Mouse (Mus musculus) neural tube, embryonic 15.5 days (tissue): ENCODE results near the gene Pdcd4. TPM values are rescaled to one million over a fixed set of nuclear protein-coding genes. Genes with fewer than 3 reads are reported as not detected.
A peak's percentile ranks its signal among the peaks of the same experiment; 100 is the strongest.

Experiments
- ATAC-seq: fragments of 200-750 bp; cut with Nextera tagmentation; 2 replicates; pipeline ENCODE4 v1.8.0; 2017; ENCODE audit warnings: mild to moderate bottlenecking, moderate TSS enrichment, moderate library complexity; ENCODE audit not compliant: low FRiP score
- H3K27ac ChIP-seq: fragments of 300-500 bp; sonication (generic); replicated peaks from 2 replicates; pipeline ENCODE4 v1.5.1; 2015; ENCODE audit warnings: mild to moderate bottlenecking, inconsistent platforms
- H3K27me3 ChIP-seq: fragments of 300-500 bp; sonication (generic); replicated peaks from 2 replicates; pipeline ENCODE4 v1.6.1; 2015; ENCODE audit warnings: inconsistent platforms
- H3K36me3 ChIP-seq: fragments of 300-500 bp; sonication (generic); 2 replicates; pipeline ENCODE4 v1.6.1; 2015; ENCODE audit warnings: inconsistent platforms
- H3K4me1 ChIP-seq: fragments of 300-500 bp; sonication (generic); 2 replicates; pipeline ENCODE4 v1.6.1; 2015; ENCODE audit warnings: inconsistent platforms
- H3K4me2 ChIP-seq: fragments of 300-500 bp; sonication (generic); 2 replicates; pipeline ENCODE4 v1.6.1; 2015; ENCODE audit warnings: inconsistent platforms, mild to moderate bottlenecking, moderate library complexity
- H3K4me3 ChIP-seq: fragments of 300-500 bp; sonication (generic); replicated peaks from 2 replicates; pipeline ENCODE4 v1.5.1; 2015; ENCODE audit warnings: mild to moderate bottlenecking, inconsistent platforms
- H3K9ac ChIP-seq: fragments of 300-500 bp; sonication (generic); replicated peaks from 2 replicates; pipeline ENCODE4 v1.6.1; 2015; ENCODE audit warnings: mild to moderate bottlenecking, inconsistent platforms
- H3K9me3 ChIP-seq: fragments of 300-500 bp; sonication (generic); replicated peaks from 2 replicates; pipeline ENCODE4 v1.6.1; 2016; ENCODE audit warnings: inconsistent platforms
- WGBS: fragments of 180-500 bp; shearing (Covaris S2); methylation state at CpG from one replicate; pipeline ENCODE4 v1.1.7; 2015; ENCODE audit warnings: mixed read lengths; 5-methylcytosine and 5-hydroxymethylcytosine counted together
- polyA plus RNA-seq: library from polyadenylated mRNA; unstranded; fragments of >200 nt; fragmentation: Nextera tagmentation; extraction: Ambion mirVana; gene quantifications from 2 replicates; pipeline ENCODE4 v1.2.1, GENCODE M21; 2015

Gene Pdcd4
- polyA plus RNA-seq, 1 experiment from 2014 or later, result 60.3 TPM

DNA sequence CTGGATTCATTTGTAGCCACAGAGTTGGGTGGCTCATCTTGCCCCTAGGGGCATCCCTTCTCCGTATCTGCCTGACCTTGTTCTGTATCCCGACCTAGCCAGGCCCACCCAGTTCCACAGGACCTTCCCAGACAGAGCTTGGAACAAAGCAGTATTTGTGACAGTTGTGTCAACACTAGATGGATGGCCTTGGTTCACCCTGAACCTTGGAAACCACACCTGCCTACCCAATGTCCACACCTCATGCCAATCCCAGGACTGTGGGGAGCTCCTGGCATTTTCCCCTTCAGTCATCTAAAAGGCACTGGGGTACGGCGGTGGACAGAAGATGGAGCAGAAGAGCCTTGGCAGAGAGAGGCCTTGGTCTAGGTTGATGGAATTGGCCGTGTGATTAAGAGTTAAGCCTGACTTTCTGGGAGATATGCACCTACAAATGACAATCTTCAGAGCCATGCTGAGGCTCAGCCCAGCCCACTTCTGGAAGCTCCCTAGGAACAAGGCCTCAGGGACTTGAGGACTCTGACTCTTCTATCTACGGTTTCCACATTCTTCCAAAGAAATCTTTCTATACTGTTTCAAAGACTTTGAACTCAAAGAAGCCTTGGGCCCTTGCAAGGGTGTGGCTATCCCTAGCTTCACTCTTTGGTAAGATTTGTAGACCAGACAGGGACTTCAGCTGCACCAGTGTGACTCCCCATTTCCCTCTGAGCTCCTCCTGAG is 18.9 kb upstream of the Pdcd4 start:
- H3K4me1 ChIP-seq, result no peaks in the 10 kb centered on the region
- no peak overlapping the region for H3K27ac ChIP-seq
- no peak overlapping the region for H3K4me3 ChIP-seq
- no peak overlapping the region for H3K9ac ChIP-seq
- no peaks in the 10 kb centered on the region for H3K27me3 ChIP-seq
- ATAC-seq, result no peak
- 87% methylated on average over 6 of the region's 6 CpGs for WGBS
- H3K4me2 ChIP-seq, result no peak overlapping the region
- no peaks in the 10 kb centered on the region for H3K36me3 ChIP-seq
- no peaks in the 10 kb centered on the region for H3K9me3 ChIP-seq

DNA sequence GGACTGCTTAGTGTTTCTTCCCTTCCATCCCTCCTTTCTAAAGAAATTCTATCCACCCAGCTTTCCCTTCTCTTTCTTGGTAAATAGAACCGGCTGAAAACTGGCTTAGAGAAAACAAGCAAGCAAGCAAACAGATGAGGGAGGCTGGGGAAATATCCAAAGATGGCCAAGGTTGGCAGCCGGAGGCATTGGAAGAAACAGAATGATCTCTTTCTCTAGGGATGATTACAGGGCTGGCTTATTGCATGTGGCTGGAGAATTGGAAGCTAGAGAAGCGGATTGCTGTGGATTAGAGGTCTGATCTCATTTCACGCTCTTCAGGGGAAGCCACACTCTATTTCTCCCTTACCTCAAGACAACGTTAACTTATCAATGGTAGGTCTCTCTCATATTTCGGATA is 16.8 kb upstream of the Pdcd4 start:
- no peak overlapping the region for H3K27ac ChIP-seq
- WGBS, result 83% methylated on average over 6 of the region's 6 CpGs
- no peaks in the 10 kb centered on the region for H3K27me3 ChIP-seq

DNA sequence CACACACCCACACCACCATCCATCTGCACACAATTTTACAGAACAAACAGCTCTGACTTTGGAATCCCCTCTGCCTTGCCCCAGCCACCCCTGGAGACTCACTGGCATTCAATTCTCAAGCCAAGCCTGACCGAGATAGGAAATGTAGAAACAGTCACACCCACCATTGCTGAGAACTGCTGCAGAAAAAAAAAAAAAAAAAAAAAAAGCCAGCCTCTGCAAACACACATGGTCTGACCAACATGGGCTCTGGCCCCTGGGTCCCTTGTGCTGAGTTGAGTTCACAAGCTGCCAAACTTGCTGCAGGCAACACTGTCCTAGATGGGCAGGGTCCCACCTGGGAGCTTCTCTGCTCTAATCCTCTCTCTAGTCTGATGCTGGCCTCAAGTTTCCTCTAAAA is 14.3 kb upstream of the Pdcd4 start:
- Histone ChIP-seq H3K9ac (no peak overlapping the region), H3K27ac (no peak overlapping the region)
- no peak for ATAC-seq

More for the DNA sequence above, 16.8 kb upstream of the Pdcd4 start:
- no peak for ATAC-seq
- Histone ChIP-seq H3K36me3 (no peaks in the 10 kb centered on the region), H3K9ac (no peak overlapping the region), H3K9me3 (no peaks in the 10 kb centered on the region), H3K4me3 (no peak overlapping the region), H3K4me1 (no peaks in the 10 kb centered on the region), H3K4me2 (no peak overlapping the region)

DNA sequence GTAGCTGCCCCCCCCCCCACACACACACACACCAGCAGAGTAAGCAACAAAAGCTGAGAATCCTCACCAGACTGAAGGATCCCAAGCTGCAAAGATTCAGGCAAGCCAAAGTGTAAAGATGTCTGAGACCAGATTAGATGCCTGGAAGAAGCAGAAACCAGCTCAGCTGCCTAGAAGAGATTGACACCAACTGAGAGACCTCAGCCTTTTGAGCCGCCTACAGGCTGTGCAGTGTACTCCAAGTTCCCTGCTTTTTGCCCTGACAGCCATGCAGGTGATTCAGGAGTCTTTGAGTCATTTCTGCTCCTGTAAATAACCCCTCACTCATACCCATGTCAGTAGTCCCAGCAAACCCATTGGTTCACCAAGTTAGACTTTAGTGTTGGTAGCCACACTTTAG is 11.6 kb upstream of the Pdcd4 start:
- H3K4me2 ChIP-seq, result no peak overlapping the region
- no peak overlapping the region for H3K9ac ChIP-seq
- H3K36me3 ChIP-seq, result no peaks in the 10 kb centered on the region
- no peaks in the 10 kb centered on the region for H3K4me1 ChIP-seq
- no peak overlapping the region for H3K27ac ChIP-seq
- no peaks in the 10 kb centered on the region for H3K27me3 ChIP-seq
- WGBS, result 93% methylated on average over 1 of the region's 1 CpGs
- no peak for ATAC-seq
- H3K4me3 ChIP-seq, result no peak overlapping the region
- H3K9me3 ChIP-seq, result no peaks in the 10 kb centered on the region

More for the DNA sequence above, 14.3 kb upstream of the Pdcd4 start:
- H3K4me1 ChIP-seq, result no peaks in the 10 kb centered on the region
- no peak overlapping the region for H3K4me2 ChIP-seq
- H3K4me3 ChIP-seq, result no peak overlapping the region
- no peaks in the 10 kb centered on the region for H3K9me3 ChIP-seq
- H3K36me3 ChIP-seq, result no peaks in the 10 kb centered on the region
- no peaks in the 10 kb centered on the region for H3K27me3 ChIP-seq
- 78% methylated on average over 1 of the region's 1 CpGs for WGBS

DNA sequence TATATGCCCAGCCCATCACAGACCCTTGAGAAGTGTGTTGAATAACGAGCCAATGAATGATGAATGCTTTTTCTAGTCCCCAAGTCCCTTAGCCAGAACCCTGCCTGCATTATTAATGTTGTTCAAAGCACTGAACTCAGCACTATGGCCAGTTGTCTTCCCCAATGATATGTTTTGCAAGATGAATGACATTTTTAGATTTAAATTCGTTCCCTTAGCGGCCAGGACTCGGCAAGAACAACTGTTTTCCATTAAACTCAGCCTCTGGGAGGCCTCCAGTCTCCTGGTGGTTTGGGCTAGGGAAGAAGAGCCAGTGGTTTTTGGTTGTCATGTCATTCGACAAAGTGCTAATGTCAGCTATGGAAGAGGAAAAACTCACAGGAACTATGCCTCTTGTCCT is 10.2 kb upstream of the Pdcd4 start:
- no peaks in the 10 kb centered on the region for H3K4me1 ChIP-seq
- H3K9ac ChIP-seq, result no peak overlapping the region
- no peaks in the 10 kb centered on the region for H3K9me3 ChIP-seq
- H3K4me2 ChIP-seq, result no peak overlapping the region
- 66% methylated on average over 5 of the region's 5 CpGs for WGBS
- no peak for ATAC-seq
- no peak overlapping the region for H3K27ac ChIP-seq
- H3K27me3 ChIP-seq, result no peaks in the 10 kb centered on the region
- H3K4me3 ChIP-seq, result no peak overlapping the region
- H3K36me3 ChIP-seq, result no peaks in the 10 kb centered on the region

DNA sequence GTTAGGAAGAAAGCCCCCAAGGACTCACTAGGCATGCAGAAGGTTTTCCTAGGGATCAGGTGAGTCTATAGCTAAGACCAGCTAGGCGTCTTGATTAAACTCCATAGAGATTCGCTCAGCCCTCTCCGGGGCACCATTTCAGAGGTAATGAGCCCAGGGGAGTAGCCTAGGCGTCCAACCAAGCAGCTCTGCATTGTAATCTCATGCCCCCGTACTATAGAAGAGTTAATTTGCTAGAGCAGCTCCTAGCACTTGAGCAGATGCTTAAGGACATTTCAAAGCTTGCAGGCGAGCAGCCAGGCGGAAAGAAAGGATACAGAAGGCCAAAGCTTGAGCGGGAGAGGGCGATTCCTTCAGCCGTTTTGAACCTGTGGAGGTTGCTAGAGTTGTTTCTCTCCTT is 6.6 kb upstream of the Pdcd4 start:
- Histone ChIP-seq H3K36me3 (no peaks in the 10 kb centered on the region), H3K27ac (no peak overlapping the region; the same call in 1 of the 2 replicates), H3K27me3 (no peaks in the 10 kb centered on the region), H3K9me3 (no peaks in the 10 kb centered on the region), H3K9ac (no peak overlapping the region), H3K4me1 (no peaks in the 10 kb centered on the region), H3K4me3 (no peak overlapping the region), H3K4me2 (no peak overlapping the region)
- no peak for ATAC-seq
- 49% methylated on average over 10 of the region's 10 CpGs for WGBS

DNA sequence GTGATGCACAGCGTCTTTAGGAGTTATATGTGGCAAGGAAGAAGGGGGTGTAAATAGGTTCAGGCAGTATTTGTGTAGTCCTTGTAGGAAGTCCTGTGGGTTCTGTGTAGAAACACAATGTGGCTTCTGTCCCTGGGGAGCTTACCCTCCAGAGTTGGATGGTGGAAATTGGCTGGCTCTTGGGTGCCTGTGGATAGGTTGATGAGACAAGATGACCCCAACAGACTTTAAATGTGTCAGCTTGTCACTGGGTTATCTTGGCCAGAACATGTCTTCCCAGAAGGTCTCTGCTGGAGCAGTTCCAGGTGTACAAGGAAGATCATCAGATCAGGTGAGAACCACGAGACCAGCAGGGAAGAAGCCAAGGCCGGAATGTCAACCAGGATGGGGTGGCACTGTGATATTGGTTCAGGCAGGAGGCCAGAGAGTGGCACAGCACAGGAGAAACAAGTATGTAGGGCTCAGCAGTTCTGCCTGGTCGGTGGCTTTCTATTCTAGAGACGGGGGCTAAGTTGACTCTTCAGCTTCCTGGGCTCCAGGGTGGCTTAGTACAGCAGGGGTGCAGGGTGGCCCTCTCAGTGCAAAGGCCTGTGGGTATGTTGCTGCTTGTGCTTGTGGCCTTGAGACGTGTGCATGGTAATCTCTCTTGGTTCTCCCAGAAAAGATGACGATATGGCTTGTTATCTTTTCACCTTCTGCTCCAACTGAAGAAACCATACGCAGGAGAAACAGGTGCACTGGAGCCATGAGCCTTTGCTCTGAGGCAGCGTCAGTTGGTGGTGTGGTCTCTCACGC is 5.3 kb upstream of the Pdcd4 start:
- 92% methylated on average over 10 of the region's 10 CpGs for WGBS

DNA sequence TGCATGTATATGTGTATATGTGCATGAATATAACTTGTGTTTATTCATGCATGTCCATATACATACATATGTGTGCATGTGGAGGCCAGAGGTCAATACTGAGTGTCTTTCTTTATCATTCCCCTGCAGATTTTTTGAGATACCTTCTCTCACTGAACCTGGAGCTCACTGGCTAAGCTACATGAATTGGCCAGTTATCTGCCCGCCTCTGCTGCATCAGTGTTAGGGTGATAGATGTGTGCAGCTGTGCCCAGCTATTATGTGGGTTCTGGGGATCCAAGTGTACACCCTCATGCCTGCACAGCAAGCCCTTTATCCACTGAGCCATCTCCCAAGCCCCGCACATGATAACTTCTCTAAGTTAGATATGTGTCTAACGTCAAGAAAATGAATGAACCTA is 4.2 kb upstream of the Pdcd4 start:
- 79% methylated on average over 3 of the region's 3 CpGs for WGBS
- Histone ChIP-seq H3K36me3 (no peaks in the 10 kb centered on the region), H3K4me1 (0 out of 2 replicates have a peak, but pooled peaks cover 6% of the 10 kb centered on the region), H3K9me3 (no peaks in the 10 kb centered on the region), H3K4me2 (no peak overlapping the region), H3K4me3 (no peak overlapping the region), H3K9ac (no peak overlapping the region), H3K27ac (no peak overlapping the region), H3K27me3 (no peaks in the 10 kb centered on the region)
- no peak for ATAC-seq

More for the DNA sequence above, 5.3 kb upstream of the Pdcd4 start:
- no peaks in the 10 kb centered on the region for H3K27me3 ChIP-seq
- no peak for ATAC-seq
- H3K9ac ChIP-seq, result no peak overlapping the region
- H3K4me2 ChIP-seq, result no peak overlapping the region
- no peak overlapping the region for H3K27ac ChIP-seq
- H3K9me3 ChIP-seq, result no peaks in the 10 kb centered on the region
- H3K4me1 ChIP-seq, result no peaks in the 10 kb centered on the region
- H3K4me3 ChIP-seq, result no peak overlapping the region
- H3K36me3 ChIP-seq, result no peaks in the 10 kb centered on the region

DNA sequence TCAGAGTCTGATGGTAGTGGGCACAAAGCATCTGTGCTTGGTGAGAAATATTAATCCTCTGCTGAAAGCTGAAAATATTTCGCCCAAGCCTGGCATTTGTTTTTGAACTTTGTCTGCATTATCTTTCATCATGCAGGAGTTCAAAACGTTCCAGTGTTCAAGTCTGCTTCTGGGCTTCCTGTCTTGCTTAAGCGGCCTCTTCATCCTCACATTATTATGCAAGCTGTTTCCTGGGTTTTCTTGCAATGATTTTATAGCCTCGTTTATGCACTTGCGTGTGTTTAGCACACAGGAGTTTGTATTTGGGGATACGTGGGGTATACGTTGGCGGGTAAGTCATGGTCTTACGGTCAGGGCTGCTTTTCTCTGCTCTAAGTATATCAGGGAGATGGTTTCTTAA is 3.7 kb upstream of the Pdcd4 start:
- no peak overlapping the region for H3K4me2 ChIP-seq
- H3K4me3 ChIP-seq, result no peak overlapping the region
- ATAC-seq, result no peak
- H3K27ac ChIP-seq, result no peak overlapping the region
- no peaks in the 10 kb centered on the region for H3K9me3 ChIP-seq
- 0 out of 2 replicates have a peak, but pooled peaks cover 6% of the 10 kb centered on the region for H3K4me1 ChIP-seq
- no peaks in the 10 kb centered on the region for H3K36me3 ChIP-seq
- no peak overlapping the region for H3K9ac ChIP-seq
- H3K27me3 ChIP-seq, result no peaks in the 10 kb centered on the region
- WGBS, result 80% methylated on average over 9 of the region's 9 CpGs

DNA sequence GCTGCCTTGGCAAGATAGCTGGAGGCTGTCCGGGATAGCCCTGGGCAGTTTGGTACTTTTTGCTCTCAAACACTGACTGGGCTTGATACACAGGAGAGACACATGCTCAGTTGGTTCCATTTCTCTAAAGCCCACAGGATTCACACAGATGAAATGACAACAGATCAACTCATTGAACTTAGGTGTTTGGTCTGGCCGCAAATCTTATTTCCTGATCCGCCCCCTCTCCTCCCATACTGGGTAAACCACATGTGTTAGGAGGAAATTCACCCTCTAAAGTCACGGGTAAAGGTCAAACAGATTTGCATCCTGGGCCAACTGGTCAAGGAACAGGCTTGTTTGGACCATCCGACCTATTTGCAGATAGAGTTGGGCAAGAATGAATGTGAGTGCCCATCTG is 2.5 kb upstream of the Pdcd4 start:
- no peak overlapping the region for H3K27ac ChIP-seq
- no peaks in the 10 kb centered on the region for H3K36me3 ChIP-seq
- WGBS, result 83% methylated on average over 5 of the region's 5 CpGs
- no peak overlapping the region for H3K4me3 ChIP-seq
- H3K27me3 ChIP-seq, result no peaks in the 10 kb centered on the region
- no peak overlapping the region for H3K9ac ChIP-seq
- H3K9me3 ChIP-seq, result no peaks in the 10 kb centered on the region
- H3K4me2 ChIP-seq, result no peak overlapping the region
- 0 out of 2 replicates have a peak, but pooled peaks cover 6% of the 10 kb centered on the region for H3K4me1 ChIP-seq
- ATAC-seq, result no peak

DNA sequence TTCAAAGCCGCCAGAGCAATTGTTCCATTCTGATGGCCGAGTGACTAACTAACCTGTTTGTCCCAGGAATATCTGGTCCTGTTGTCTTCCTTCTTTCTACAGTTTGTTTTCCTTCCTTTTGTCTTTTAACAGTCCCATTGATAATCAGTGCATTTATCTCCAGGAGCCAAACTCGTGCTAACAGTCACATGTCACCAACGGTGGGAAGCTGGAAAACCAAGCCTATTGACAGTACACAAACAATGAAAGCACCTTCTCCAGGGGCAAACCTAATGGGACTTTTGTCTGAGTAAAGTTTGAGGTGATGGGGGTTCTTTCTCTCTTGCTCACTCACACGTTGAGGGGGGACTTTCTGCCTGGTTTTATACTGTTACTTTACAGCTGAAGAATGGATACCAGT is 1.8 kb upstream of the Pdcd4 start:
- H3K4me2 ChIP-seq, result no peak overlapping the region
- H3K27ac ChIP-seq, result no peak overlapping the region
- H3K9ac ChIP-seq, result no peak overlapping the region
- H3K27me3 ChIP-seq, result no peaks in the 10 kb centered on the region
- H3K4me1 ChIP-seq, result 0 out of 2 replicates have a peak, but pooled peaks cover 6% of the 10 kb centered on the region
- H3K36me3 ChIP-seq, result no peaks in the 10 kb centered on the region
- ATAC-seq, result no peak
- 59% methylated on average over 5 of the region's 5 CpGs for WGBS
- no peaks in the 10 kb centered on the region for H3K9me3 ChIP-seq
- H3K4me3 ChIP-seq, result no peak overlapping the region

DNA sequence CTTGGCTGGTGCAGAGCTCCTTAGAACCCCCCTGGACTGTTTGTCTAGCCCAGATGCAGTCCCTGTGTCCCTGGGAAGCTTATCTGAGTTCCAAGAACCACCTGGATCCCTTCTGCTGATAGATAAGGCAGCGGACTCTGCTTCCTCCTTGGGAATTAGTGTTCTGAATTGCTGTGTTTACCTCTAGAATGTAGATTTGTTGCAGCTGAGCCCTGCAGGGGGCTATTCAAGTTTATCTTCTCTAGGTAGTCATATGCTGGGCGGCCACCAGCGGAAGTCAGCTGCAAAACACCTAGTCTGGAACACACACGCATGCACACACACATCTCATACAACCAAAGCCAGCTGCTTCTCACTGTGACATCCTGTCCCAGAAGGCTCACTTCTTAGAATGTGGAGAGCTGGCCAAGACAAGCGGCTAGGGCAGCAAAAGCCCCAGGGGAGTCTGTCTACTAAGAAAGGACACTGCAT is 1.2 kb upstream of the Pdcd4 start:
- no peak overlapping the region for H3K4me3 ChIP-seq
- H3K9me3 ChIP-seq, result no peaks in the 10 kb centered on the region
- ATAC-seq, result no peak
- H3K27ac ChIP-seq, result 0 out of 2 replicates have a peak overlapping the region, but pooled peaks have one; percentile 11
- H3K4me2 ChIP-seq, result no peak overlapping the region
- H3K4me1 ChIP-seq, result 0 out of 2 replicates have a peak, but pooled peaks cover 6% of the 10 kb centered on the region
- H3K9ac ChIP-seq, result no peak overlapping the region
- no peaks in the 10 kb centered on the region for H3K36me3 ChIP-seq
- no peaks in the 10 kb centered on the region for H3K27me3 ChIP-seq
- WGBS, result 69% methylated on average over 5 of the region's 5 CpGs
